Mouse (Mus musculus) ES-E14 (cell line): ENCODE data around the gene Igf2r.

Experiments used
- HCFC1 ChIP-seq: IDR thresholded peaks from 2 replicates; pipeline ENCODE4 v1.6.1; 2012; ENCODE audit warnings: low read length, inconsistent platforms, borderline replicate concordance; ENCODE audit not compliant: insufficient read depth
- ZC3H11A ChIP-seq: IDR thresholded peaks from 2 replicates; pipeline ENCODE4 v1.6.1; 2012; ENCODE audit warnings: low read depth, mild to moderate bottlenecking, inconsistent platforms, low read length, borderline replicate concordance

DNA sequence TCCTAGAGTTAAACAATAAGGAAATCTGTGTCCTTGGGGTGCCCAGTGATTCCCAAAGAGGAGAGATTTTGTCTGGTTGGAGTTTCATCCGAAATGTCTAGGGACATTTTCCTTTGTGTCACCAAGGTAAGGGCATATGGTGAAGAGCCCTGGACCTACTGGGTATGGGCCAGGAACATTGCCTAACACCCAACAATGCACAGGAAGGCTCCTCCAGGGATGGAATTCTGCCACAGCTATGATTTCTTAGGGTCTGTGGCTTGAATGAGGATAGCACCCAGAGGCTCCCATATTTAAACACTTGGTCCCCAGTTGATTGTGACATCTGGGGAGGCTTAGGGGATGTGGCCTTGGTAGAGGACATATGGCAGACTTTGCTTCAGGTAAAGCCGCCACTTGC lies 6.1 kb downstream of the Igf2r start:
- TF ChIP-seq HCFC1 = no peak
- no peak for TF ChIP-seq ZC3H11A
